Mouse (Mus musculus) adrenal gland (tissue): ENCODE measurements around the gene Ptcra.

ENCODE experiments used
- intact Hi-C: fragments of 180-260 bp; cut with DNase I; formaldehyde crosslinking; loops from one replicate; pipeline ENCODE4 v1.15.1; 2025

Gene Ptcra

GRCm38 (mm10) chr17:46725731-46726645, 37.5 kb downstream of the Ptcra start:
- intact Hi-C loops, result no loop called here

DNA sequence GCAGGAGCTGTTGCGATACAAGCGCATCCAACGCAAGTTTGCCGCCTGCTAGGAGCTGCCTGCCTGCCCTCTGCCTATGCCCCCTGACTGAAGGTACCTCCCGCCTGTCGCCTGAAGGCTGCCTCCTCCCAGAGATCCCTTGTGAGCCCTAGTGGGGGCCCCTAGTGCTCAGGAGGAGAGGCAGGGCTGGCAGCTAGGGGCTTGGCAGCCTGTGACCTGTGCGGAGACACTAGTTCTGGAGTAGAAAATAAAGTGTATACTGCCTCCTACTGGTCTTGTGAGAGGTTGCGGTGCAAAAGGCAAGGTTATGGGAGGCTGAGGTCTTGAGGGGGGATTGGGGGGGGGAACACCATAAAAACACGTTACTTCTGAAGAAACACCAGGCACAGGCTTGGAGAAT, 38.2 kb downstream of the Ptcra start:
- intact Hi-C loops, result no loop called here

DNA sequence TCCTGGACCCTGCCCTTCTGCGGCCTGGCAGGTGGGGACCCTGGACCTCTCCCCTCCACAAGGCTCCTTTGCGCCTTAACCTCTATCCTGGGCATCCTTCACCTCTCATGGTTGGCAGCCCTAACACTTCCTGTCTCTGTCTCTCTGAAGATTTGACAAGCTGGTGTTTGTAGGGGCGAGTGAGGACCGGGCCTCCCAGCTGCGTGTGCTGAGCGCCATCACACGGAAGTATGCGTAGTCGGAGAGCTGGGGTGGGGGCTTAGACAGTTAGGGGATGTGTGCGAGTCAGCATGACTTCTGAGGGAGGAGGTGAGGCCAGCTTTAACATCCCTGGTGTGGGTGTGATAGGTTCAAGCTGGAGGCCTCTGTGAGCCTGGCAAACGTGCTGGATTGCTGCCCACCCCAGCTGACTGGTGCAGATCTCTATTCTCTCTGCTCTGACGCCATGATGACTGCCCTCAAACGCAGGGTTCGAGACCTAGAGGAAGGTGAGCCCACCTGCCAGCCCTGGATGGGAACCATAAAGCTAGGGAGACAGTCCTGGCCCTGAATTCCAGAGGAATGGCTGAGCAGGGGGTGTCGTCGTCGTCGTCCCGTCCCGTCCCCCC, 38.9 kb downstream of the Ptcra start:
- intact Hi-C loops, result no loop called here

DNA sequence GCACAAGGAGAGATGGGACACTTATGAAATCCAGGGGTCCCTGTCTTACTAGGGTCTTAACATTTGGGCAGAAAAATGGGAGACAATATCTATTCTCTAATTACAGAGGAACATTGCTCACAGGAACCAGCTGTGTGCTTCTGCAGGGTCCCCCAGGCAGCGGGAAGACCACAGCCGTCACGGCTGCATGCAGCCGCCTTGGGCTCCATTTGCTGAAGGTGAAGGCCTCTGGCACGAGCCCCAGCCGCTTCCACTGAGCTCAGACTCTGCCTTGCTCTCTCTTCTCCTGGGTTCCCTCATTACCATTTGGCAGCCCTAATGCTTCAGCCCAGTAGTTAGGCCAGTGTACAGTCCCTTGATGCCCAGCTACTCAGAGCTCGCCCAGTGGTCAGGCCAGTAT, 42.4 kb downstream of the Ptcra start:
- intact Hi-C loops, result no loop called here

- intact Hi-C loops, result loop anchor here (5.0 to 10.0 kb wide), 2 partner anchors 38 to 190 kb away; partner anchors contain the start of gene Mea1
Measured at GRCm38 (mm10) chr17:46714756-46715481, 48.6 kb downstream of the Ptcra start.

GRCm38 (mm10) chr17:46713849-46714248, 49.7 kb downstream of the Ptcra start:
- intact Hi-C loops, result loop anchor here (5.0 to 10.0 kb wide), 2 partner anchors 37 to 189 kb away; partner anchors contain the start of gene Mea1

- intact Hi-C loops, result loop anchor here (5.0 to 10.0 kb wide), 2 partner anchors 35 to 188 kb away; partner anchors contain the start of gene Mea1
Measured at GRCm38 (mm10) chr17:46712442-46712841, 51.1 kb downstream of the Ptcra start.

- intact Hi-C loops, result loop anchor here (5.0 to 10.0 kb wide), 2 partner anchors 34 to 187 kb away; partner anchors contain the start of gene Mea1
Measured at GRCm38 (mm10) chr17:46711612-46712271, 51.8 kb downstream of the Ptcra start.

DNA sequence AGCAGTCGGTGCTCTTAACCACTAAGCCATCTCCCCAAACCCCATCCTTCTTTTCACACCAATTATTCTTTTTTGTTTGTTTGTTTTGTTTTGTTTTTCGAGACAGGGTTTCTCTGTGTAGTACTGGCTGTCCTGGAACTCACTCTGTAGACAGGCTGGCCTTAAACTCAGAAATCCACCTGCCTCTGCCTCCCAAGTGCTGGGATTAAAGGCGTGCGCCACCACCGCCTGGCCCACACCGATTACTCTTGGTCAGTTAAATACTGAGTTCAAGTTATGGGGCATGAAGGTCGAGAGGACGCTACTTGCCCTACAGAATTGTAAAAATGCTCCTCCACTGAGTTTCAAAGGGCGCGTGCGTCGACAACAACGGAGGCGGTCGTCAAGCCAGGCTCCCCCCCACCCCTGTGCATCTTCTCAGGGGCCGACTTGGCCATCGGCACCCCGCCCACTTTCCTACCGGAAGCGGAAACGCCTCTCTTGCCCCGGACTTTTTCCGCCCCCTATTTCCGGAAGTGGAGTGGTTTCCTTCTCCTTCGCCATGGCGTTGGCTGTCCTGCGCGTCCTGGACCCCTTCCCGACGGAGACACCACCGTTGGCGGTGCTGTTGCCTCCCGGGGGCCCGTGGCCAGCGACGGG, 52.4 kb downstream of the Ptcra start, which contains the start of gene Pex6:
TSS of gene Pex6 (plus strand) at position 505 of the 639 bp plus-strand sequence.
- intact Hi-C loops, result loop anchor here (5.0 to 10.0 kb wide), 2 partner anchors 34 to 186 kb away; partner anchors contain the start of gene Mea1

GRCm38 (mm10) chr17:46706375-46707089, 57.0 kb downstream of the Ptcra start:
- intact Hi-C loops, result loop anchor here (10.0 kb wide), 1 partner anchor 52 kb away; the partner anchor contains the start of gene Cul7
